Mouse (Mus musculus) gonadal fat pad, adult 2 months (tissue): ENCODE results near the gene Rpl4. TPM values are rescaled to one million over a fixed set of nuclear protein-coding genes. Genes with fewer than 3 reads are reported as not detected.
"Not testable (repeated sequence)": the region's sequence is repeated elsewhere in the genome, so short reads cannot be mapped to it uniquely, and the experiment has no call there.

Source experiments
- DNase-seq: peaks from one replicate; pipeline ENCODE4 v3.0.0-alpha.2; 2012; ENCODE audit warnings: low read depth
- polyA plus RNA-seq: library from polyadenylated mRNA; depleted of rRNA; stranded (reverse); fragments of >200 nt; gene quantifications from 2 replicates; pipeline ENCODE4 v1.2.3, GENCODE M21; 2012; rRNA removed

Gene Rpl4
- polyA plus RNA-seq, 1 experiment, result 584 TPM

GRCm38 (mm10) chr9:64198068-64198762 is 25.0 kb downstream of the Rpl4 start:
- no peak for DNase-seq

DNA sequence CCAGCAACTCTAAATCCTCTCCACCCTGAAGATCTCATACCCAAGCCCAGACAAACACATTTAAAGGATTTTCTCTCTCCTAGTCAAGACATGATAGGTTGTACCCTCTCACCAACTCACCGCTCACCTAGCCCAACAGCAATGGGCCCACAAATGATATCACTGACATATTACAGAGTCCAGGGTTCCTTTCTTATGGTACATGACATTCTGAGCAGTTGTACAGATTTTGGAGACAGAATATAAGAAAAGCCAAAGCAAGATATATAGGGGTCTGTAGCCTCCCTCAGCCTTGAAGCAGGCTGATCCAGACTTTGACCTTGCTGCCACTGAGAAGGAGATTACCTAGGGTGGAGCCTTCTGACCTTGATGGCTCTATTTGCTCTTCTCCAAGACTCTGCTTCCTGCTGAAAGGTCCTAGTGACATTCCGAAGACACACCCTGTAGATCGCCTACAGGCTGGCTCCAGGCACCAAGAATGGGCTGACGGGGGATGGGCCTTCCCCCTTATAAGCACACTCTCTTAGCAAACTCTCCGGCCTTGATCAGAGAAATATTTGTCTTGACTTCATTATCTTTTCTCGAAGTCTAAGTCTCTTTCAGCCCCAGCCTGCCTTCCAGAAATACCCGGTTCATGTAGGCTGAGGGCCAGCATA is 25.7 kb downstream of the Rpl4 start:
- not testable (repeated sequence) for DNase-seq

- DNase-seq, result no peak
Observed at GRCm38 (mm10) chr9:64199897-64200296, 26.7 kb downstream of the Rpl4 start.

GRCm38 (mm10) chr9:64202331-64202730 is 29.2 kb downstream of the Rpl4 start:
- DNase-seq, result no peak

GRCm38 (mm10) chr9:64202866-64203265 is 29.7 kb downstream of the Rpl4 start:
- no peak for DNase-seq

DNA sequence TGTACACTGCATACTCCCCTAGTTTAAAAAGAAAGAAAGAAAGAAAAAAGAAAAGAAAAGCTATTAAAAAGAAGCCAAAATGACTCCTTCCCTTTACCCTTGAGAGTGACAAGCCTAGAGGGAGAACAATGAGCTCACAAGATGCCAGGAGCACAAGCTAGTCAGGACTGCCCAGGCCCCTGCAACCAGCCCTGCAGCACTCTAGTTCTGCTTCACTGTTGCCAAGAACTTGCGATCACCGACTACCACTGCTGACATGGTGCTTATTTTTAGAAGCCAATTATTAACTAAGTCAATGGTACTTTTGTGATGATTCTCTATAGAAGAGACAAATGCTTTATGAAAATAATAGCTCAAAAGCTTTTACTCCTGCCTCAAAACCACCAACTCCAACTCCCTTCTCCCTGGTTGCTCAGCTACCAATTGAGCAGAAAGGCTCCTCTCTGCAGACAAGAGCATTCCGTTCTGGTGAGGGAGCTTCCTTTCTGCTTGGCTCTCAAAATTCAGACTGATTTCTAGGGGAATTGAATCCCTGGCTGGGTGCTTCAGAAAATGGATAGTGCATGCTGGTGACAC is 34.4 kb downstream of the Rpl4 start:
- DNase-seq, result no peak

DNA sequence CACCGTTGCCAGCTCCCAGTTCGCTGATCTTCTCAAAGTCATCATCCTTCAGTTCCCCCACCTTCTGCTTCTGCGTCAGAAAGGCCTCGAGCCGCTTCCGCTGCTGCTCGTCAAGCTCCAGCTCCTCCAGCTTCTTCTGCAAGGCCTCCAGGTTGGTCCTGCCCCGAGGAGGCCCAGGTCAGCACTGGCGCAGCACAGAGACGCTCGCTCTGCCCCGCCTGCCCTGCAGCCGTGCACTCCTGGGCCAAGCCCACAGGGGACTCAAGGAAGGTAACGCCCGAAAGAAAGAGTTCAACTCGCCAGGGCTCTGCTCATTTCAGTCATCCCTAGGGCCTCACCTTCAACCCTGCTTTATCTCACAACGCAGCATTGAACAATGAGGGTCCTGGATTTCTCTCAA is 41.3 kb downstream of the Rpl4 start:
- DNase-seq, result no peak

GRCm38 (mm10) chr9:64216090-64216489 is 42.9 kb downstream of the Rpl4 start:
- DNase-seq, result no peak

GRCm38 (mm10) chr9:64216641-64217040 is 43.5 kb downstream of the Rpl4 start:
- DNase-seq, result no peak

DNA sequence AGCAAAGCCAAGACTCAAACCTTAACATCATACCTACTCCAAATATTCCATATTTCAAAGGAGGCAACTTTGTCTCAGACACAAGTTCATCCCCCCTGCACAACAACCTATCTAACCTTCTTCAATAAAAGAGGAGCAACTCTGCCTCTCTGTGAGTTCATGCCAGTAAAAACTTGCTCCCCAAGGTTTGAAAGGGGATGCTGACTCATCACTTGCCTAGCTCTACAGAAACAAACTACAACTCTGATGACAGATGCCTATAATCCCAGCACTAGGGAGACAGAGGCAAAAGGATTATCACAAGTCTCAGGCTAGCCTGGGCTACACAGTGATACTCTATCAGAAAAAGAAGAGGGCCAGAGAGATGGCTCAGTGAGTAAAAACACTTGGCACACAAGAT is 44.7 kb downstream of the Rpl4 start:
- DNase-seq, result no peak

GRCm38 (mm10) chr9:64219305-64219704 is 46.1 kb downstream of the Rpl4 start:
- DNase-seq, result no peak

GRCm38 (mm10) chr9:64219772-64220420 is 46.7 kb downstream of the Rpl4 start:
- DNase-seq, result no peak

DNA sequence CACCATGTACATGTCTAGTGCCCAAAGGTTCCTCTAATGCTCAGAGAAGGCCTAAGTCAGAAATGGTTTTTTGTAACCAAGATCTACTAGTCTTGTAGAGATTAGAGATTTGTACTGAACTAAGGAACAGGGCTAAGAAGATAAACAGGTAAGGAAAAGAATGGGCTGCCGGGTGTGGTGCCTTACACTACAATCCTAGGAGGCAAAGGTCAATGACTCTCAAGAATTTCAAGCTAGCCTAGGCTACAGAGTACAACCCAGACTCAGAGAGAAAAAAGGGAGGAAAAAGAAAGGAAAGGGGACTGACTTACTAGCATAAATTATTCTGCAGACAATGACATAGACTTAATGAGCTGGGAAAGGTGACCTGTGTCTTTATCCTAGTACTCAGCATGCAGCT is 47.4 kb downstream of the Rpl4 start:
- no peak for DNase-seq

DNA sequence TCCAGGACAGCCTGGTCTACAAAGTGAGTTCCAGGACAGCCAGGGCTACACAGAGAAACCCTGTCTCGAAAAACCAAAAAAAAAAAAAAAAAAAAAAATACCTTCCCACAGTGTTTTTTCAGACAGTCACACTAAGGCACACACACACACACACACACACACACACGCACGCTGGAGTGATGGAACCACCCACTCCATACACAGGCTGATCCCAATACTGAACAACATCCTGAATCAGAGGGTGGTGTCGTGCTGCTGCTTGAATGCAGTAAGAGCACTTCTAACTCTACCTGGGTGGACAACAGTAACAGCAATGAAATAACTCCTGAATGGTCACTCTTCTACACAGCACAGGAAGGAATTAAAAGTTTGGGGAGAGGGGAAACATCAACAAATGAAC is 48.3 kb downstream of the Rpl4 start:
- DNase-seq, result no peak

- DNase-seq, result no peak
Observed at GRCm38 (mm10) chr9:64222098-64222497, 48.9 kb downstream of the Rpl4 start.

- no peak for DNase-seq
Observed at GRCm38 (mm10) chr9:64225805-64226204, 52.6 kb downstream of the Rpl4 start.

DNA sequence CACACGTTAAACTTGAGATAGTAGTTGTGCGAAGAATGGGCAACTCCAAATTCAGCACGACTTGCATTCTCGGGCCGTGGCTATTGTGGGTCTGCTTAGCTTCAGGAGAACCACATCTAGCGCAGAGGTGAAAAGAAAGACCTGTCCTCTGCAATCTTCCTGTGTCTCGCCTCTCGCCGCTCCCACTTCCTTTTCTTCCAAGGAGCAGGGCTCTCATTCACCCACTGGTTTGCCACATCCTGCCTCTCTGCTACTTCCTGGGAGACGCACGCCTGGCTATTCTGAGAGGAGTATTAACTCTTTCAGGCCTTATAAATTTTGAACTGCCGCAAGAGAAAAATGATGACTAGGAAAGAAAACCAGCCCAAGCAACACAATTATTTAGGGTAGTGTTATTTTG is 54.6 kb downstream of the Rpl4 start:
- DNase-seq, result no peak

Other genes starting within 250 kb of the Rpl4 start
- 12.2 and 14.4 TPM in 2 replicates for gene Smad6, start 151.3 kb upstream of the Rpl4 start, polyA plus RNA-seq
- 5.2 and 21.8 TPM in 2 replicates for gene Lctl, start 56.2 kb upstream of the Rpl4 start, polyA plus RNA-seq
- gene Zwilch, start 271 bp upstream of the Rpl4 start, polyA plus RNA-seq, result 1.7 and 1.9 TPM in 2 replicates
- gene Snapc5, start 5.9 kb downstream of the Rpl4 start, polyA plus RNA-seq, result 13.4 and 16.5 TPM in 2 replicates
- 0.18 TPM in 1 of 2 replicates, not detected in the other for gene Uchl4, start 61.8 kb downstream of the Rpl4 start, polyA plus RNA-seq
- gene Map2k1, start 80.3 kb downstream of the Rpl4 start, polyA plus RNA-seq, result 44.1 and 46.5 TPM in 2 replicates
- gene Tipin, start 108.2 kb downstream of the Rpl4 start, polyA plus RNA-seq, result 8.1 and 9.0 TPM in 2 replicates
- gene Dis3l, start 167.9 kb downstream of the Rpl4 start, polyA plus RNA-seq, result 6.5 and 6.8 TPM in 2 replicates
- 0.39 and 0.86 TPM in 2 replicates for gene Megf11, start 212.3 kb downstream of the Rpl4 start, polyA plus RNA-seq